Comparison of ENCODE assay signal across 19 mouse cellular contexts in the genomic region with DNA sequence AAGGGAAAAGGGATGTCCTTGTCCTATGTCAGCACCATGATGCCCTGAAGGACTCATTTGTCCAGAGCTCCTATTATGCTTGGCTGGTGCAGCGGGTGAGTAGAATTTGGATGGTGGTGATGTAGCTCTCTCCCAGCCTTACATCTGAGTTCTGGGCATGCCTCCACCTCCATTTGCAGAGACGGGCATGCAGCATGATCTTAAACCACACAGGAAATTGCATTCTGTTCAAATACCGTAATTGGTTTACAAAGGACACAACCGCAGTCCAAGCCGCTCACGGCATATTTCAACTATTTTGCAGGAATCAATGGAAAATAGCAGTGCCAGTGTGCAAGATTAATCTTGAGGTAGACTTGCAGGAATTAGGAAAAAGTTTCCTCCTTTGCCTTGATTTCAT.
DNase-seq lines count a peak whose midpoint lies in the region; ATAC-seq lines count a peak whose summit lies in the region.
"Had no signal": no experiment of that assay in that cellular context is flagged by ENCODE, and none has a peak within 500 bp of the region (broad histone marks: within the 10 kb centered on the region; RNA-seq: fewer than 3 reads in every experiment).

No protein-coding gene starts in this region.

- DNase-seq in 416B (ENCODE audit: low read depth), result peak; percentile 10
- DNase-seq in left cerebral cortex, postnatal 36 days (ENCODE audit: low spot score in 2 of 2), result no peak
- no peak for DNase-seq in frontal cortex, adult 2 months (ENCODE audit: extremely low spot score in 1 of 2, low spot score in 1 of 2)
- no peak for DNase-seq in natural killer cell, adult 2 months (ENCODE audit: low spot score in 2 of 2)
- DNase-seq in heart, adult 18-20 months, result no peak
- DNase-seq: adrenal gland, adult 2 months; adrenal gland, postnatal 10 days; adrenal gland, postnatal 25 days; cerebellum, adult 11-12 months; cerebellum, adult 2 months; cerebellum, adult 9-10 months; cerebellum, postnatal 10 days; cerebellum, postnatal 25 days; embryo, embryonic 11 days had no signal

- intact Hi-C loops in left cerebral cortex, postnatal 36 days (cut with DNase I), result no loop called here

- ATAC-seq in common myeloid progenitor, adult 5-6 weeks (replicated peaks; ENCODE audit: low read depth, poor library complexity, severe bottlenecking), result peak; percentile 84
- peak; percentile 95 for ATAC-seq in granulocyte monocyte progenitor cell, adult 5-6 weeks (replicated peaks; ENCODE audit: poor library complexity, severe bottlenecking)
- ATAC-seq in megakaryocyte, adult 5-6 weeks (ENCODE audit: poor library complexity, severe bottlenecking), result peak; percentile 82
- ATAC-seq: forebrain, embryonic 14.5 days; forebrain, embryonic 16.5 days had no signal
